Mouse (Mus musculus) urinary bladder, postnatal 14 days (tissue): ENCODE data around the gene Cntfr.

ENCODE experiments used
- DNase-seq: peaks from one replicate; pipeline ENCODE4 v3.0.0; 2021; ENCODE audit warnings: low spot score

The Cntfr gene

GRCm38 (mm10) chr4:41645488-41645887 is 51.4 kb downstream of the Cntfr start:
- no peak for DNase-seq

- DNase-seq, result no peak
Observed at GRCm38 (mm10) chr4:41641199-41641822, 55.6 kb downstream of the Cntfr start.

- DNase-seq, result peak; percentile 96
Observed at GRCm38 (mm10) chr4:41639913-41640507, 56.9 kb downstream of the Cntfr start, which contains the start of gene Enho. Gene Enho, minus strand, starts transcription at chr4:41640324.

GRCm38 (mm10) chr4:41639214-41639841 is 57.6 kb downstream of the Cntfr start:
- DNase-seq, result no peak

- no peak for DNase-seq
Observed at GRCm38 (mm10) chr4:41638828-41639213, 58.1 kb downstream of the Cntfr start.

GRCm38 (mm10) chr4:41638186-41638731 is 58.6 kb downstream of the Cntfr start:
- no peak for DNase-seq

GRCm38 (mm10) chr4:41636882-41637635 is 59.8 kb downstream of the Cntfr start:
- no peak for DNase-seq

- DNase-seq, result no peak
Observed at GRCm38 (mm10) chr4:41636366-41636765, 60.5 kb downstream of the Cntfr start.

GRCm38 (mm10) chr4:41635906-41636305 is 61.0 kb downstream of the Cntfr start:
- no peak for DNase-seq

GRCm38 (mm10) chr4:41635224-41635623 is 61.7 kb downstream of the Cntfr start:
- DNase-seq, result no peak

- no peak for DNase-seq
Observed at GRCm38 (mm10) chr4:41634631-41635030, 62.3 kb downstream of the Cntfr start.

- no peak for DNase-seq
Observed at GRCm38 (mm10) chr4:41633001-41633400, 63.9 kb downstream of the Cntfr start.

- DNase-seq, result peak; percentile 72
Observed at GRCm38 (mm10) chr4:41631390-41631789, 65.5 kb downstream of the Cntfr start.

- DNase-seq, result no peak
Observed at GRCm38 (mm10) chr4:41630196-41630595, 66.7 kb downstream of the Cntfr start.

GRCm38 (mm10) chr4:41628202-41628927 is 68.5 kb downstream of the Cntfr start:
- no peak for DNase-seq

GRCm38 (mm10) chr4:41622071-41622470 is 74.8 kb downstream of the Cntfr start:
- no peak for DNase-seq

GRCm38 (mm10) chr4:41618916-41619746 is 77.8 kb downstream of the Cntfr start:
- DNase-seq, result peak; percentile 57

GRCm38 (mm10) chr4:41615661-41616599 is 81.0 kb downstream of the Cntfr start:
- no peak for DNase-seq

GRCm38 (mm10) chr4:41614156-41614555 is 82.7 kb downstream of the Cntfr start:
- peak; percentile 83 for DNase-seq

GRCm38 (mm10) chr4:41612166-41612565 is 84.7 kb downstream of the Cntfr start:
- no peak for DNase-seq
